Mouse (Mus musculus) retina, postnatal 1 day (tissue): Measurements from ENCODE around the gene Kcnt1.
A peak's percentile ranks its signal among the peaks of the same experiment; 100 is the strongest.

Source experiments
- DNase-seq: peaks from one replicate; pipeline ENCODE4 v3.0.0-alpha.2; 2012

Gene Kcnt1

DNA sequence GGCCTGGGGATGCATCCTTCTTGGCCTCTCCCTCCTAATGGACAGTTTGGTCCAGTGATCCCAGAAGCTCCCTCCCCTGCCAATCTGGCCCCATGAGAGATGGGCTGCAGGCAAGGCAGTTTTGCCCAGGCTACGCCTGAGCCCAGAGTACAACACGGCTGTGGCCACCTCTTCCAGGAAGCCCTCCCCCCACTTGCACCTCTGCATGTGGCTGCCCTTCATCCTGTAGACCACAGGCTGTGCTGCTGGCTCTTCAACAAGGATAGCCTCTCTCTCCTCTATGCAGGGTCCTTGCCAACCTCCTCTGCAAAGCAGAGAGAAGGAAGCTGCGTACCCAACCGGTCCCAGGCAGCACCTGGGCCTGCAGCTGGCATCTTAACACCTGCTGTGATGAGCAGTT lies 15.5 kb downstream of the Kcnt1 start:
- DNase-seq = no peak

- no peak for DNase-seq
These were observed 18.7 kb downstream of the Kcnt1 start for GRCm38 (mm10) chr2:25882276-25882675.

- DNase-seq = no peak
These were observed 21.2 kb downstream of the Kcnt1 start for GRCm38 (mm10) chr2:25884756-25885155.

DNA sequence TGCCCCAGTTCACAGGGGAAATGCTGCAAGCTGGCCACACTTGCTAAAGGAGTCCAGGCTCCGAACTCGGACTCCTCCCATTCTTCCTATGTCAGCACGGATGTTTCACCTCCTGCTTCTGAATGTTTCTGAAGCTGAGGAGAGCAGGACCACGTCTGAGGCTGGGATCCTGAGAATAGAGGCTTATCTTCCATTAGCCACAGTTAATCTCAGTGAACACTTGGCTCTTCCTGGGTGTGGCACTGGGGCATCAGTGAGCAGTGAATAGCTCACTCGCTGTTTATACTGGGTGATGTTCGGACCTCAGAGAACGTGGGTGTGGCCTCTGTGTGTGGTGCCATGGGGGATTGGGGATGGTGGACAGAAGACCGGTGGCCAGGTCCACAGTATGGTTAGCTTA lies 23.7 kb downstream of the Kcnt1 start:
- no peak for DNase-seq

- no peak for DNase-seq
These were observed 24.6 kb downstream of the Kcnt1 start for GRCm38 (mm10) chr2:25888144-25888543.

DNA sequence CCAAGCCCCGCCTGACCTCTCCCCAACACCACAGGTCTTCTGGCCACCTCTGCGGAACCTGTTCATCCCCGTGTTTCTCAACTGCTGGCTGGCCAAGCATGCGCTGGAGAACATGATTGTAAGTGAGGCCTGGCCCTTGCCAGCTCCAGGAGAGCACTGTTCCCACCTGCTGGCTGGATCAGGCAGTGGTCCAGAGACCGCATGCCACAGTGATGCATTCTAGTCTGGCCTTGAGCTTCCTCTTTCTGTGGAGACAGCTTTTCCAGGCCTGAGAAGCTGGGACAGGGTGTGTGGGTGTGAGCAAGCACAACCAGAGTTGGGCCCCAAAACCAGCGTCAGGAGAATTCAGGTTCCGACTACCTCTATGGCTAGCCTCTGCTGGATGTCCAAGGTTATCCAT lies 28.9 kb downstream of the Kcnt1 start:
- DNase-seq = no peak

DNA sequence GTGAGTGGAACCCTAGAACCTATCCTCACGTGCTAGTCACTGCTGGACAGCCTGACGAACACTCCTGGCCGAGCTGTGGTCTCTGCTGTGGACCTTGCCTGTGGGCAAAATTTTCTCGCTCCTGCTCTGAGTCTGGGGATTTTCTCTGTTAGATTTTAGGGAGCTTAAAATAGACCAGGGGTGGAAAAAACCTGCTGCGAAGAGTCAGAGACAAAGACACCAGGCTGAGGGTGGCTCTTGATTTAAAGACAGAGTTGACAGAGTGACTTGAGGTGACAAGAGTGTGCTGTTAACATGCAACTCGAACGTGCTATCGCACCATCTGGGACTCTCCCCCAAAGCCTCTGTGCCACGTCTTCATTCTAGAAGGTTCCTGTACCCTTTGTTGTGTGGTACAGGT lies 35.4 kb downstream of the Kcnt1 start:
- DNase-seq = no peak

- DNase-seq = no peak
These were observed 46.3 kb downstream of the Kcnt1 start for GRCm38 (mm10) chr2:25909872-25910271.

DNA sequence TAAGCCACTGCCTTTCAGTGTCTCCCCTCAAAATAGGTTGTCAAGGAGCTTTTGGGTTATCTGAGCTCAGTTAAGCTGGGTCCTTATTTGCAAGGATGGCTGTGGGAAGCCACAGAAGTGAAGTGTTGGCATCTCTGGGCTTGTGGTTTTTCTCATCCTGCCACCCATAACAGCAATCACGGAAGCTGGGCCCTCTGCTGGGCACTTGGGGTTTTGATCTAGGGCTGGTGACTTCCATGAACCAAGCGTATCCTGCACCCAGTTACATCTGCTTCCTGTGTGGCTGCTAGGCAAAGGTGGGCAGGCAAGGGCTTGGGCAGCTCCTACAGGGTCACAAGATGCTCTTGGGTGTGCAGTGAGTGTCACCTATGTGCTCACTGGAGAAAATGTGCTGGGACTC lies 49.7 kb downstream of the Kcnt1 start:
- peak; percentile 12 for DNase-seq

- DNase-seq = no peak
These were observed 50.7 kb downstream of the Kcnt1 start for GRCm38 (mm10) chr2:25914201-25914600.

DNA sequence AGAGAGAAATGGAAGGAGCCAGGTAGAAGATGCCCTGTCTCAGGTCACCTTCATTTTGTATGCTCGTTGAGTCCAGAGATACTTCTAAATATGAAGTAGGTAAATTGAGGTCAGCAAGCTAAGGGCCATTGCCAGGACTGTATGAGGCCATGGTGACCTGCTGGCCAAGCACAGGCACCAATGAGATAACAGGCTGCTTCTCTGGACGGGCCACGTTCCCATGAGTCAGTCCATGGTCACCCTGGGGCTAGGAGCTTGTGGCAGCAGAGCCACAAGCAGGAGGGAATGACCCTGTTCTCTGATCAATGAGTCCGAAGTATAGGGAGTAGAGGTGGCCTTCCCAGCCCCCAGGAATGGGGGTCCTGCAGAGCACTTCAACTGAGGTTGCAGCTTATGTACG lies 51.3 kb downstream of the Kcnt1 start:
- DNase-seq = no peak

DNA sequence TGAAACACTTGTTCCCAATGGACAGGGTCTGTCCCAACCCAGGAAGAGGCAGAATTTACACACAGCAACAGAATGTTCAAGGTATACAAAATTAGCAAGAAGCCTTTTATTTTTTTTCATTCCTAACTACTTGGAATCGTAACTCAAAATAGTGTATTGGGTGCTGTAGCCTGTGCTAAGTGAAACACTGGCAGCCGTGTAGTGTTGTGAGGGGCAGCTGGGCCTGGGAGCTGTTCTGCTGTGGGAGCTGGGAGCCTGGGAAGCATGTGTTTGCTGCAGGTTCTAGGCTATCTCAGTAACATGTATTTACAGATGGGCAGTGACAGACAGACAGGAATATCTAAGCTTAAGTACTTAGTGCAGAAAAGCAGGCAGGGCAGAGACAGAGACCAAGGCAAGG lies 54.9 kb downstream of the Kcnt1 start:
- DNase-seq = no peak

DNA sequence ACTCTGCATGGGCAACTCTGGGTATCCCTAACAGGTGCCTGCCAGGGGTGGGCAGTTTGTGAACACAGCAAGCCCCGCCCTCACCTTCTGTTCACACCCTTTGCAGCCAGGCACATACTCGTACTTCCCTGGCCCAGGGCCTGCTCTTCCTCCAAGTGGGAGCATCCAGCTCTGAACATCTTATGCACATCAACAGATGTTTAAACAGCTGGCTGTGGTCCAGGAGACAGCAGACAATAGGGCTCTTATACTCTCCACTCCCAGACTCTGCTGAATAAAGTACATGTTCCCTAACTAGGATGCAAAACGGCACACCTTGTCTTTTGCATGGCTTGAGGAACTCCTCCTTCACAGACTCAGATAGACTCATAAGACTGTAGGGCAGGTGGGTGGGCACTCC lies 56.4 kb downstream of the Kcnt1 start:
- DNase-seq = peak; percentile 8

GRCm38 (mm10) chr2:25923799-25924198 lies 60.3 kb downstream of the Kcnt1 start:
- DNase-seq = no peak

GRCm38 (mm10) chr2:25924934-25925333 lies 61.4 kb downstream of the Kcnt1 start:
- DNase-seq = no peak

DNA sequence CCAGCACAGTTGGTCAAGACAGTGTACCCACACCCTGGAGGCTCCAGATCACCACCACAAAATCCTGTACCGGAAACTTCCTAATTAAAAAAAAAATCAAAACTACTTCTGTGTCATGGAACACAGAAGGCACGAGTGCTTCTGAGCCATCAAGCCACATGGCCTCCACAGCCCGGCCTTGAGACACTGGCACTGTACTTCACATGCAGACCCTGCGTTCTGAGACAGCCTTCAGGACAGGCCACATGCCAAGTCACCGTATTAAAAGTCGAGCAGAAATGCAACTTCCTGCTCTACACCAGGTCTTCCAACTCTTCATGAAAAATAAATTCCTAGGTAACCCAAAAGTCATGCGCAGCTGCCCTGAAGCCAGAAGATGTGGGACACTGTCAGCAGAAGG lies 64.3 kb downstream of the Kcnt1 start:
- DNase-seq = no peak

GRCm38 (mm10) chr2:25931249-25931859 lies 67.8 kb downstream of the Kcnt1 start:
- peak; percentile 54 for DNase-seq

DNA sequence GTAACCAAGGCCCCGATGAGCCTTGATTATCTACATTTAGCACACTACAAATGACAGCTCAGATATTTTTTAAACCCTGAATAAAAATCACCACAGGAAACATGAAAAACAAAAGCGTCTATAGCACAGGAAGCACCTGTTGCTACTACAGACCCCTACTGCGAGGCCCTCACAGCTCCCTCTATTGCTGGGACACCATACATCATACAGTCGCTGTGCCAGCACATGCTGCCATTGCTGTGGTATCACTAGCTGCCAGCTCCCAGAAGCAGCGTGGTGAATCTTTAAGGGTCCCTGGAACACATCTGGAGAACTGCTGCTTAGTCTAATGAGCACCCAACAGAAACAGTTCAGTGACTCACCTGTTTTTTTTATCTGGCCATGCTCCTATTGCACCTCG lies 77.0 kb downstream of the Kcnt1 start:
- no peak for DNase-seq

GRCm38 (mm10) chr2:25943822-25944221 lies 80.3 kb downstream of the Kcnt1 start:
- DNase-seq = peak; percentile 29

GRCm38 (mm10) chr2:25947950-25948349 lies 84.4 kb downstream of the Kcnt1 start:
- peak; percentile 17 for DNase-seq

- no peak for DNase-seq
These were observed 85.8 kb downstream of the Kcnt1 start for GRCm38 (mm10) chr2:25949291-25949690.
